Mouse (Mus musculus) cortical plate, adult 2 months (tissue): ENCODE results near the gene Ppil1.

ENCODE experiments used
- CTCF ChIP-seq: fragments of 200-500 bp; IDR thresholded peaks from 2 replicates; pipeline ENCODE4 v1.5.1; 2011; ENCODE audit warnings: mild to moderate bottlenecking, control low read depth, low read length; ENCODE audit not compliant: insufficient read depth; ENCODE audit errors: extremely low read depth
- POLR2A ChIP-seq: fragments of 200-500 bp; IDR thresholded peaks from 2 replicates; pipeline ENCODE4 v1.6.1; 2011; ENCODE audit warnings: mild to moderate bottlenecking, low read length, control low read depth; ENCODE audit not compliant: insufficient read depth; ENCODE audit errors: extremely low read depth

GRCm38 (mm10) chr17:29313300-29313699, 49.3 kb upstream of the Ppil1 start:
- TF ChIP-seq CTCF: no peak
- TF ChIP-seq POLR2A: no peak
